Mouse (Mus musculus): Measurements from ENCODE around the gene Smg9.
A peak's percentile ranks its signal among the peaks of the same experiment; 100 is the strongest.
"Not testable (repeated sequence)": the region's sequence is repeated elsewhere in the genome, so short reads cannot be mapped to it uniquely, and the experiment has no call there.

Smg9 gene

GRCm38 (mm10) chr7:24377091-24377865 is 22.1 kb upstream of the Smg9 start:
- no peak for DNase-seq (ENCODE audit: low spot score)

GRCm38 (mm10) chr7:24378049-24378701 is 21.2 kb upstream of the Smg9 start:
- DNase-seq (ENCODE audit: low spot score): no peak

- DNase-seq (ENCODE audit: low spot score): no peak
These were observed 19.5 kb upstream of the Smg9 start for GRCm38 (mm10) chr7:24379934-24380333.

- DNase-seq (ENCODE audit: low spot score): no peak
These were observed 19.0 kb upstream of the Smg9 start for GRCm38 (mm10) chr7:24380370-24380769.

- no peak for DNase-seq (ENCODE audit: low spot score)
These were observed 16.6 kb upstream of the Smg9 start for GRCm38 (mm10) chr7:24382730-24383372.

GRCm38 (mm10) chr7:24384070-24384469 is 15.3 kb upstream of the Smg9 start:
- DNase-seq (ENCODE audit: low spot score): no peak

GRCm38 (mm10) chr7:24384827-24385226 is 14.6 kb upstream of the Smg9 start:
- DNase-seq (ENCODE audit: low spot score): no peak

GRCm38 (mm10) chr7:24387059-24387556 is 12.3 kb upstream of the Smg9 start:
- DNase-seq (ENCODE audit: low spot score): no peak

GRCm38 (mm10) chr7:24389516-24390187 is 9.8 kb upstream of the Smg9 start:
- DNase-seq (ENCODE audit: low spot score): no peak

GRCm38 (mm10) chr7:24390512-24390911 is 8.9 kb upstream of the Smg9 start:
- no peak for DNase-seq (ENCODE audit: low spot score)

- no peak for DNase-seq (ENCODE audit: low spot score)
These were observed 8.3 kb upstream of the Smg9 start for GRCm38 (mm10) chr7:24391077-24391476.

- no peak for DNase-seq (ENCODE audit: low spot score)
These were observed 7.7 kb upstream of the Smg9 start for GRCm38 (mm10) chr7:24391687-24392086.

GRCm38 (mm10) chr7:24394054-24394453 is 5.4 kb upstream of the Smg9 start:
- DNase-seq (ENCODE audit: low spot score): no peak

- DNase-seq (ENCODE audit: low spot score): no peak
These were observed 4.8 kb upstream of the Smg9 start for GRCm38 (mm10) chr7:24394475-24395161.

- DNase-seq (ENCODE audit: low spot score): no peak
These were observed 2.6 kb upstream of the Smg9 start for GRCm38 (mm10) chr7:24396832-24397231.

- DNase-seq (ENCODE audit: low spot score): no peak
These were observed 980 bp upstream of the Smg9 start for GRCm38 (mm10) chr7:24398364-24398913.

- DNase-seq (ENCODE audit: low spot score): no peak
These were observed 648 bp downstream of the Smg9 start for GRCm38 (mm10) chr7:24400082-24400452.

GRCm38 (mm10) chr7:24400489-24400888 is 1.1 kb downstream of the Smg9 start:
- not testable (repeated sequence) for DNase-seq (ENCODE audit: low spot score)

- no peak for DNase-seq (ENCODE audit: low spot score)
These were observed 3.4 kb downstream of the Smg9 start for GRCm38 (mm10) chr7:24402851-24403250.

- DNase-seq (ENCODE audit: low spot score): no peak
These were observed 6.2 kb downstream of the Smg9 start for GRCm38 (mm10) chr7:24405649-24406048.

- DNase-seq (ENCODE audit: low spot score): peak; percentile 59
These were observed 7.3 kb downstream of the Smg9 start for GRCm38 (mm10) chr7:24406528-24407344.
